Mouse (Mus musculus): ENCODE measurements at regions not wholly inside any gene's neighbourhood (a gene's known extent, or its start where the extent isn't known, plus 50 kb on each side); places are given as distances from the start of the nearest gene placed in this dataset.
"Not testable (repeated sequence)": the region's sequence is repeated elsewhere in the genome, so short reads cannot be mapped to it uniquely, and the experiment has no call there.

DNA sequence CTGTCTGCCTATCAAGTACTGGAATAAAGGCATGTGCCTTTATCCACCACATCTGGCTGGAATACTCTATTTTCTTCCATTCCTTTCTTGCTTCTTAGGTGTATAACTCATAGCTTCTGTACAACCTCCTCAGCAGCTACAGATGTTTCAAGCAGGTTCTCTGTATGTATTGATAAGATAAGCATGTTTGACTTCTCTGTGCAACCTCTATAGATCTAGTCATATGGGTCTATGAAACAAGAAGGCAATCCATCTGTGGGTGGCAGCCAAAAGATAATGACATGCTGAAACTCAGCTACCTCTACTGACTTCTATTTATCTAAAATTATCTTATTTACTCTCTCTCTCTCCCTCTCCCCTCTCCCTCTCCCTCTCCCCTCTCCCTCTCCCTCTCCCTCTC lies 99.3 kb upstream of the C9orf72 start:
- no peaks in the 10 kb centered on the region for H3K4me1 ChIP-seq
- no peaks in the 10 kb centered on the region for H3K9me3 ChIP-seq
- no peaks in the 10 kb centered on the region for H3K27me3 ChIP-seq (replicated peaks)
- no peaks in the 10 kb centered on the region for H3K36me3 ChIP-seq
- H3K4me3 ChIP-seq (replicated peaks) = no peak overlapping the region
- H3K27ac ChIP-seq = no peak overlapping the region
- peak; percentile 81 for ATAC-seq (ENCODE audit: insufficient read depth, low FRiP score, low read depth)
- no peak overlapping the region for H3K9ac ChIP-seq
- H3K4me2 ChIP-seq = no peak overlapping the region

DNA sequence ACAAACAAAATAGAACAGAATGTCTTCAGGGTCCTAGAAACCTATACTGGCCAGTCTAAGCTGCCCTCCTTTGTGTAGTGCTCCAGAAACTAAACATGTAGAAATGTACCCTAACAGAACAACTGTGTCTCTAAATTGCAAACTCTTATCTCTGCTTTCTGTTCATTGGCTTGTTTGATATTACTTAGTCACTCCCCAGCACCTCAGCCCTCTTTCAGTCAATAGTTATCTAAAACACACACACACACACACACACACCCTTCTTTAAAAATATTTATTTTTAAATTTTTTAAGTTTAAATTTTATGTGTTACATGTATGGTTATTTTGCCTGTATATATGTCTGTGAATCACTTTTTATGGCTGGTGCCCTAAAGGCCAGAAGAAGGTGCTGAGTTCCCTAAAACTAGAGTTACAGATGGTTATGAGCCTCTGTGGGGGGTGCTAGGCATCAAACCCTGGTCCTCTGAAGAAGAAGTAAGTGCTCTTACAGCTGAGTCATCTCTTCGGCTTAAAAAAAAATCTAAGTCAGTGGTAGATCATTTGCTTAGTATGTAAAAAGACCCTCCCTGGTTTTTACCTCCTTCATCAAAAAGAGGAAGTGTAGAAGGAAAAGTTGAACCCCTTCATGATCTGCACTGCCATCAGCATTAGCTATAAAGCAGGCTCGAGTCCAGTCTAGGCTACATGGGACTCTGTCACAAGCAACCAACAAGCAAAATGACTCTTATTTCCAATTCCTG lies 96.6 kb upstream of the C9orf72 start:
- Histone ChIP-seq H3K27me3 (replicated peaks) (no peaks in the 10 kb centered on the region), H3K27ac (no peak overlapping the region), H3K36me3 (no peaks in the 10 kb centered on the region), H3K4me3 (replicated peaks) (no peak overlapping the region), H3K9ac (no peak overlapping the region), H3K9me3 (no peaks in the 10 kb centered on the region), H3K4me1 (no peaks in the 10 kb centered on the region), H3K4me2 (no peak overlapping the region)
- WGBS = 88% methylated on average over 2 of the region's 2 CpGs
- ATAC-seq (ENCODE audit: insufficient read depth, low FRiP score, low read depth) = peak; percentile 53

GRCm38 (mm10) chr4:35310396-35310977 lies 84.5 kb upstream of the C9orf72 start:
- H3K36me3 ChIP-seq = no peaks in the 10 kb centered on the region
- H3K4me3 ChIP-seq (replicated peaks) = no peak overlapping the region
- peak; percentile 14; the same call in 1 of the 2 replicates for ATAC-seq (ENCODE audit: insufficient read depth, low FRiP score, low read depth)
- H3K9me3 ChIP-seq = no peaks in the 10 kb centered on the region
- no peak overlapping the region for H3K4me2 ChIP-seq
- no peak overlapping the region for H3K9ac ChIP-seq
- WGBS = 58% methylated on average over 5 of the region's 5 CpGs
- no peaks in the 10 kb centered on the region for H3K27me3 ChIP-seq (replicated peaks)
- H3K4me1 ChIP-seq = no peaks in the 10 kb centered on the region
- no peak overlapping the region for H3K27ac ChIP-seq

DNA sequence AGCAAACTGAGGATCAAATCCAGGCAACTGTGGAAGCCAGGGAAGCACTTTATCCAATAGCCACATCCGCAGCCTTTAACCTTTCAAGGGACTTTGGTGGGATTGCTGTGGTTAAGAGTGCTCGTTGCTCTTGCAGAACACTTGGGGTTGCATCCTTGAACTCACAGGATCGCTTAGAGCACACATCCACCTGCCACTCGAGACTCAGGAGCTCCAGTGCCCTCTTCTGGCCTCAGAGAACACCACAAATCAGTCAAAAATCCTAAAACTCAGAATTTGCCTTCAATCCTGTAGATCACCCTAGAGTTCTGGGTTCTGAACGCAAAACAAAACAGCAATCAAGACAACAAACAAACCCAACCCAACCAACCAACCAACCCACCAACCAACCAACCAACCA lies 82.2 kb upstream of the C9orf72 start:
- no peak overlapping the region for H3K27ac ChIP-seq
- no peak overlapping the region for H3K4me2 ChIP-seq
- no peaks in the 10 kb centered on the region for H3K27me3 ChIP-seq (replicated peaks)
- no peaks in the 10 kb centered on the region for H3K9me3 ChIP-seq
- WGBS = 69% methylated on average over 5 of the region's 5 CpGs
- ATAC-seq (ENCODE audit: insufficient read depth, low FRiP score, low read depth) = no peak
- H3K4me3 ChIP-seq (replicated peaks) = no peak overlapping the region
- no peaks in the 10 kb centered on the region for H3K4me1 ChIP-seq
- no peak overlapping the region for H3K9ac ChIP-seq
- H3K36me3 ChIP-seq = no peaks in the 10 kb centered on the region

- 74% methylated on average over 1 of the region's 1 CpGs for WGBS
- H3K4me1 ChIP-seq = no peaks in the 10 kb centered on the region
- no peaks in the 10 kb centered on the region for H3K9me3 ChIP-seq
- H3K27me3 ChIP-seq (replicated peaks) = no peaks in the 10 kb centered on the region
- no peak overlapping the region for H3K27ac ChIP-seq
- no peak for ATAC-seq (ENCODE audit: insufficient read depth, low FRiP score, low read depth)
- no peak overlapping the region for H3K9ac ChIP-seq
- no peak overlapping the region for H3K4me3 ChIP-seq (replicated peaks)
- H3K36me3 ChIP-seq = no peaks in the 10 kb centered on the region
- no peak overlapping the region for H3K4me2 ChIP-seq
These were observed 79.2 kb upstream of the C9orf72 start for GRCm38 (mm10) chr4:35305210-35305609.

- Histone ChIP-seq H3K27ac (no peak overlapping the region), H3K9me3 (no peaks in the 10 kb centered on the region), H3K9ac (no peak overlapping the region), H3K27me3 (replicated peaks) (no peaks in the 10 kb centered on the region), H3K4me1 (no peaks in the 10 kb centered on the region), H3K36me3 (no peaks in the 10 kb centered on the region), H3K4me3 (replicated peaks) (no peak overlapping the region), H3K4me2 (no peak overlapping the region)
- WGBS = 14% methylated on average over 2 of the region's 2 CpGs
- ATAC-seq (ENCODE audit: insufficient read depth, low FRiP score, low read depth) = no peak
These were observed 74.9 kb upstream of the C9orf72 start for GRCm38 (mm10) chr4:35300848-35301247.

DNA sequence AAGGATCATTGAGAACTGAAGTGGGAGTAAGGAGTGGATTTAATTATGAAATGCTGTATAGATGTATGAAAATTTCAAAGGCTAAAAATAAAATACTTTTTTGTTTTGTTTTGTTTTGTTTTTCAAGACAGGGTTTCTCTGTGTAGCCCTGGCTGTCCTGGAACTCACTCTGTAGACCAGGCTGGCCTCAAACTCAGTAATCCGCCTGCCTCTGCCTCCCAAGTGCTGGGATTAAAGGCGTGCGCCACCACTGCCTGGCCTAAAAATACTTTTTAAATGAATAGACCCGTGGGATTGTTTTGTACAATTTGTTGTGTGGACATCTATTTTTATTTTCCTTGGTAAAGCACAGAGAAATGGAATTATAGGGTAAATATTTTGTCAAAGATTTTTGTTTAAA lies 74.4 kb upstream of the C9orf72 start:
- H3K36me3 ChIP-seq; H3K27me3 ChIP-seq (replicated peaks); H3K27ac ChIP-seq; H3K9ac ChIP-seq; H3K4me3 ChIP-seq (replicated peaks); H3K4me1 ChIP-seq; H3K4me2 ChIP-seq; ATAC-seq (ENCODE audit: insufficient read depth, low FRiP score, low read depth); H3K9me3 ChIP-seq: not testable (repeated sequence)
- WGBS = 72% methylated on average over 4 of the region's 4 CpGs

DNA sequence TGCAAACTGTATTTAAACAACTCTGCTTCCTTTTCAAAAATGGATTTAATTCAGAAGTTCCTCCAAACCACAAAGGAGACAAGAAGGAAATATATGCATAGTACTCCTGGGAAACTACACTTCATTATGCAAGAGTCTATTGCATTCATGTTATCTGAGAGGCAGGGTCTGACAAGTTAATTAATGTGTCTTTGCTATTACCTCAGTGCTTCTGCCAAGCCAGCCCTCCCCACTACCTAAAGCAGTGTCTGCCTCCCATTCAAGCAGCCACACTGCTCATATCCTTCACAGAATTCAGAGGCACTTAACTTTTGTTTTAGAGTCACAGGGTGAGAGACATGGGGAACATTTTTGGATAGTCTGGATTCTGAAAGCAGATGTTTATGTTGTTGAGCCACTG lies 58.6 kb upstream of the C9orf72 start:
- ATAC-seq (ENCODE audit: insufficient read depth, low FRiP score, low read depth) = no peak
- Histone ChIP-seq H3K36me3 (no peaks in the 10 kb centered on the region), H3K27ac (no peak overlapping the region), H3K4me3 (replicated peaks) (no peak overlapping the region), H3K27me3 (replicated peaks) (no peaks in the 10 kb centered on the region), H3K4me2 (no peak overlapping the region), H3K4me1 (no peaks in the 10 kb centered on the region), H3K9me3 (no peaks in the 10 kb centered on the region), H3K9ac (no peak overlapping the region)
